19 mouse cellular contexts compared by ENCODE assay signal in genomic region chr2:101816646-101817308, GRCm38 (mm10).
"Had no signal": no experiment of that assay in that cellular context is flagged by ENCODE, and none has a peak within 500 bp of the region (broad histone marks: within the 10 kb centered on the region; RNA-seq: fewer than 3 reads in every experiment).

No protein-coding gene starts in this region.

- H3K27me3 ChIP-seq: limb, embryonic 12.5 days; limb, embryonic 15.5 days; liver, embryonic 12.5 days; liver, embryonic 15.5 days; midbrain, embryonic 13.5 days; neural tube, embryonic 13.5 days had no signal

- H3K9me3 ChIP-seq: limb, embryonic 12.5 days; limb, embryonic 15.5 days; liver, embryonic 12.5 days; liver, embryonic 15.5 days; midbrain, embryonic 10.5 days; midbrain, embryonic 13.5 days; neural tube, embryonic 13.5 days had no signal

- DNase-seq: kidney, postnatal 14 days; left cerebral cortex, postnatal 4 days; lung, adult 2 months; lung, postnatal 14 days; lung, postnatal 4 days; thymus, adult 18-20 months; thymus, postnatal 36 days had no signal

- ATAC-seq: hindbrain, postnatal 0 days; inflammation-experienced regulatory T-cells, adult 6 months; intestine, embryonic 16.5 days; liver, embryonic 12.5 days; midbrain, embryonic 13.5 days; midbrain, embryonic 16.5 days had no signal

- H3K27ac ChIP-seq: hindbrain, postnatal 0 days; limb, embryonic 12.5 days; limb, embryonic 15.5 days; liver, embryonic 12.5 days; liver, embryonic 15.5 days; midbrain, embryonic 10.5 days; midbrain, embryonic 13.5 days; neural tube, embryonic 13.5 days had no signal

- H3K4me2 ChIP-seq: limb, embryonic 12.5 days; limb, embryonic 15.5 days; liver, embryonic 12.5 days; liver, embryonic 15.5 days; midbrain, embryonic 13.5 days; neural tube, embryonic 13.5 days had no signal

- H3K9ac ChIP-seq: limb, embryonic 12.5 days; limb, embryonic 15.5 days; liver, embryonic 12.5 days; liver, embryonic 15.5 days; midbrain, embryonic 13.5 days; neural tube, embryonic 13.5 days had no signal

- H3K36me3 ChIP-seq: limb, embryonic 12.5 days; limb, embryonic 15.5 days; liver, embryonic 12.5 days; liver, embryonic 15.5 days; midbrain, embryonic 10.5 days; midbrain, embryonic 13.5 days; neural tube, embryonic 13.5 days had no signal

- H3K4me3 ChIP-seq: limb, embryonic 12.5 days; limb, embryonic 15.5 days; liver, embryonic 12.5 days; liver, embryonic 15.5 days; midbrain, embryonic 10.5 days; midbrain, embryonic 13.5 days; myocyte; neural tube, embryonic 13.5 days had no signal

- H3K4me1 ChIP-seq: limb, embryonic 15.5 days; midbrain, embryonic 13.5 days; neural tube, embryonic 13.5 days had no signal
